Mouse (Mus musculus): ENCODE measurements at regions not wholly inside any gene's neighbourhood (a gene's known extent, or its start where the extent isn't known, plus 50 kb on each side); places are given as distances from the start of the nearest gene placed in this dataset.

- no peak overlapping the region for H3K4me3 ChIP-seq (ENCODE audit: low read depth, low read length)
- H3K36me3 ChIP-seq (ENCODE audit: control insufficient read depth, insufficient read depth, low read length), result no peaks in the 10 kb centered on the region
- H3K9me3 ChIP-seq (replicated peaks; ENCODE audit: control insufficient read depth, low read length), result no peaks in the 10 kb centered on the region
- H3K4me1 ChIP-seq (ENCODE audit: control insufficient read depth, insufficient read depth, low read length), result no peaks in the 10 kb centered on the region
- 77% methylated on average over 5 of the region's 5 CpGs for WGBS (ENCODE audit: insufficient replicate concordance)
- H3K27ac ChIP-seq (ENCODE audit: low read depth, low read length), result no peak overlapping the region
- H3K27me3 ChIP-seq (ENCODE audit: control insufficient read depth, insufficient read depth, low read length), result no peaks in the 10 kb centered on the region
- no peak for ATAC-seq (replicated peaks; ENCODE audit: insufficient number of reproducible peaks, low FRiP score, low TSS enrichment)
- no peak overlapping the region for H3K4me2 ChIP-seq
- no peak overlapping the region for H3K9ac ChIP-seq (ENCODE audit: low read depth, low read length)
These were observed 94.2 kb upstream of the Jun start for GRCm38 (mm10) chr4:95146268-95146667.

- 61% methylated on average over 1 of the region's 1 CpGs for WGBS (ENCODE audit: insufficient replicate concordance)
- H3K27me3 ChIP-seq (ENCODE audit: control insufficient read depth, insufficient read depth, low read length), result no peaks in the 10 kb centered on the region
- no peaks in the 10 kb centered on the region for H3K36me3 ChIP-seq (ENCODE audit: control insufficient read depth, insufficient read depth, low read length)
- H3K9ac ChIP-seq (ENCODE audit: low read depth, low read length), result no peak overlapping the region
- ATAC-seq (replicated peaks; ENCODE audit: insufficient number of reproducible peaks, low FRiP score, low TSS enrichment), result no peak
- H3K4me3 ChIP-seq (ENCODE audit: low read depth, low read length), result no peak overlapping the region
- no peak overlapping the region for H3K27ac ChIP-seq (ENCODE audit: low read depth, low read length)
- peaks cover 6% of the 10 kb centered on the region for H3K4me1 ChIP-seq (ENCODE audit: control insufficient read depth, insufficient read depth, low read length)
- H3K4me2 ChIP-seq, result no peak overlapping the region
- H3K9me3 ChIP-seq (replicated peaks; ENCODE audit: control insufficient read depth, low read length), result no peaks in the 10 kb centered on the region
These were observed 96.6 kb upstream of the Jun start for GRCm38 (mm10) chr4:95148665-95149064.

DNA sequence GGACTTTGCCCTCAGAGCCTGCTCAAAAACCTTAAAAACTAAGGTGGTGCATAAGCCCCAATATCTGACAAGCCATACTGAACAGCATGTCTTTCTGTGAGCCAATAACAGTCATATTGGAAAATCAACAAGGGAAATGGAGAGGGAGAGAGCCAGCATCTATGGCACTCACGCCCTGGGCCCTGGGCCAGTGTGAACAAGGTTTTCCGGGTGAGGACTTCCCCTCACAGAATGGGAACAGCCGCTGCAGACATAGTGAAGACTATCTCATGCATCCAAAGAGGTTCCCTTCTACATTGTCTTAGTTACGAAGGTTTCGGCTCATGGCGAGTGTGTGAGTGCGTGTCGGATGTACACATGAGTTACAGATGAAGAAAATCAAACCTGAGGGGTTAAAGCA, 99.7 kb upstream of the Jun start:
- Histone ChIP-seq H3K27me3 (ENCODE audit: control insufficient read depth, insufficient read depth, low read length) (no peaks in the 10 kb centered on the region), H3K9me3 (replicated peaks; ENCODE audit: control insufficient read depth, low read length) (no peaks in the 10 kb centered on the region), H3K27ac (ENCODE audit: low read depth, low read length) (no peak overlapping the region), H3K36me3 (ENCODE audit: control insufficient read depth, insufficient read depth, low read length) (no peaks in the 10 kb centered on the region), H3K9ac (ENCODE audit: low read depth, low read length) (no peak overlapping the region), H3K4me1 (ENCODE audit: control insufficient read depth, insufficient read depth, low read length) (peaks cover 33% of the 10 kb centered on the region), H3K4me2 (no peak overlapping the region), H3K4me3 (ENCODE audit: low read depth, low read length) (no peak overlapping the region)
- WGBS (ENCODE audit: insufficient replicate concordance), result 88% methylated on average over 8 of the region's 8 CpGs
- ATAC-seq (replicated peaks; ENCODE audit: insufficient number of reproducible peaks, low FRiP score, low TSS enrichment), result no peak

DNA sequence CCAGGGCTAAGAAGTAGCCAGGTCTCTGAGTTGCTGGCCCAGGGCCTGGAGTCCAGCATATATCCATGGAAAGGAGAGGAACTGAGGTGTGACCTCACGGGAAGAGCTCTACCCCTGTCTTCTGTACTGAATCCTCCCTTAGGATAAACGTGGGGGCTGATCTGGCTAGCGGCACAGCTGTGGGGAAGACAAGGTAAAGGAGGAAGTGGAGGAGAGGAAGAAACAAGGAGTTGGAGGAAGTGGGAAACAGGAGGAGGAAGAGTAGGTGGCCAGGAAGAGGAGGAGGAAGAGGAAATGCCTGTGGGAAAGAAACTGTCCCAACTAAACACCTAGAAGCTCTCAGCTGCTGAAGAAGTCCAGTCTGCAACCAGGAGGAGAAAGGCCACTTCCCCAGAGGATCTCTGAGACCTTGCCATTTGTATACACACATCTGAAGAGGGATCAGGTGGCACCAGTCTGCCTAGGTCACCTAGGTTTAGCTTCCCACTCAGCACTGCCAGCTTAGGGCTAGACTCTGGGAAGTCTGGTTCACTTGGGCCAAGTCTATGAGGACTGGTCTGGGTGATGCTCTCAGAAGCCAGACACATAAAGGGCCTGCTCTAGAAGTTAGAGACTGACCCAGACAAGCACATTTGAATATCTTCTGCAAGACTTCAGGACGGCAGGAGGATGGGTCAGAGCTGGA, 100.6 kb upstream of the Jun start:
- no peak overlapping the region for H3K4me2 ChIP-seq
- H3K36me3 ChIP-seq (ENCODE audit: control insufficient read depth, insufficient read depth, low read length), result no peaks in the 10 kb centered on the region
- ATAC-seq (replicated peaks; ENCODE audit: insufficient number of reproducible peaks, low FRiP score, low TSS enrichment), result no peak
- no peak overlapping the region for H3K4me3 ChIP-seq (ENCODE audit: low read depth, low read length)
- 75% methylated on average over 4 of the region's 4 CpGs for WGBS (ENCODE audit: insufficient replicate concordance)
- H3K4me1 ChIP-seq (ENCODE audit: control insufficient read depth, insufficient read depth, low read length), result peaks cover 41% of the 10 kb centered on the region
- no peaks in the 10 kb centered on the region for H3K9me3 ChIP-seq (replicated peaks; ENCODE audit: control insufficient read depth, low read length)
- H3K9ac ChIP-seq (ENCODE audit: low read depth, low read length), result no peak overlapping the region
- no peak overlapping the region for H3K27ac ChIP-seq (ENCODE audit: low read depth, low read length)
- H3K27me3 ChIP-seq (ENCODE audit: control insufficient read depth, insufficient read depth, low read length), result no peaks in the 10 kb centered on the region

DNA sequence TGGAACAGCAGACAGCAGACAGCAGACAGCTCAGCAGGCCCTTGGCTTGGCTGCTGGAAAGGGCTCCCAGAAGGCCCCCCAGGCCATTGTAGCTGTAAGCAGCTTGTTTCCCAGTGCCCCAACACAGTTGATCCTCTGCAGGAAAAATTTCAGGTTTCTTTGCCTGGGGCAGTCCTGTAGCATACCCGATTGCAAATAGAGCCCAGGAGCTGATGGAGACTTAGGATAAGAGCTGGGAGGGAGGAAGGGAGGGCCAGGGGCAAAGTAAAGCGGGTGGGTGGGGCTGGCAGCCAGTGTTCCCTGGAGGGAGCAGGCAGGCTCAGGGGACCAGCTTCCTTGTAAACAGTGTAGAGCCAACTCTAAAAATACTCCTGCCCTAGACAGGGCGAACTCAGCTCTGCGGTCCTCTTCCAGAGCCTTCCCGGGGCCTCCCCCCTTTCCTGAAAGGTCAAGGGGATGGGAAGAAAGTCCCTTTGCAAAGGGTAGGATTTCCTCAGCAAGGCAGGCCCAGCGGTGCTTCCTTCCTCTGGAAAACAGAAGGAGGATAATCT, 101.8 kb upstream of the Jun start:
- ATAC-seq (replicated peaks; ENCODE audit: insufficient number of reproducible peaks, low FRiP score, low TSS enrichment), result peak; percentile 70; the same call in 1 of the 2 replicates
- peak overlapping the region; percentile 79 for H3K27ac ChIP-seq (ENCODE audit: low read depth, low read length)

GRCm38 (mm10) chr4:95154377-95154776, 102.4 kb upstream of the Jun start:
- ATAC-seq (replicated peaks; ENCODE audit: insufficient number of reproducible peaks, low FRiP score, low TSS enrichment), result no peak
- peak overlapping the region; percentile 79 for H3K27ac ChIP-seq (ENCODE audit: low read depth, low read length)
- H3K36me3 ChIP-seq (ENCODE audit: control insufficient read depth, insufficient read depth, low read length), result no peaks in the 10 kb centered on the region
- no peak overlapping the region for H3K4me3 ChIP-seq (ENCODE audit: low read depth, low read length)
- peak overlapping the region; percentile 47 for H3K9ac ChIP-seq (ENCODE audit: low read depth, low read length)
- WGBS (ENCODE audit: insufficient replicate concordance), result 67% methylated on average over 14 of the region's 14 CpGs
- H3K27me3 ChIP-seq (ENCODE audit: control insufficient read depth, insufficient read depth, low read length), result no peaks in the 10 kb centered on the region
- H3K9me3 ChIP-seq (replicated peaks; ENCODE audit: control insufficient read depth, low read length), result no peaks in the 10 kb centered on the region
- peak overlapping the region; percentile 33 for H3K4me2 ChIP-seq
- H3K4me1 ChIP-seq (ENCODE audit: control insufficient read depth, insufficient read depth, low read length), result peaks cover 41% of the 10 kb centered on the region

More for the DNA sequence above, 101.8 kb upstream of the Jun start:
- Histone ChIP-seq H3K4me3 (ENCODE audit: low read depth, low read length) (no peak overlapping the region), H3K36me3 (ENCODE audit: control insufficient read depth, insufficient read depth, low read length) (no peaks in the 10 kb centered on the region), H3K4me1 (ENCODE audit: control insufficient read depth, insufficient read depth, low read length) (peaks cover 41% of the 10 kb centered on the region), H3K27me3 (ENCODE audit: control insufficient read depth, insufficient read depth, low read length) (no peaks in the 10 kb centered on the region), H3K9me3 (replicated peaks; ENCODE audit: control insufficient read depth, low read length) (no peaks in the 10 kb centered on the region), H3K4me2 (peak overlapping the region; percentile 33), H3K9ac (ENCODE audit: low read depth, low read length) (peak overlapping the region; percentile 50)
- 4% methylated on average over 6 of the region's 6 CpGs for whole genome bisulfite sequencing (ENCODE audit: insufficient replicate concordance)

- Histone ChIP-seq H3K4me2 (no peak overlapping the region), H3K9me3 (replicated peaks; ENCODE audit: control insufficient read depth, low read length) (no peaks in the 10 kb centered on the region), H3K36me3 (ENCODE audit: control insufficient read depth, insufficient read depth, low read length) (no peaks in the 10 kb centered on the region), H3K4me1 (ENCODE audit: control insufficient read depth, insufficient read depth, low read length) (peaks cover 45% of the 10 kb centered on the region), H3K27ac (ENCODE audit: low read depth, low read length) (peak overlapping the region; percentile 79), H3K9ac (ENCODE audit: low read depth, low read length) (no peak overlapping the region), H3K27me3 (ENCODE audit: control insufficient read depth, insufficient read depth, low read length) (no peaks in the 10 kb centered on the region), H3K4me3 (ENCODE audit: low read depth, low read length) (no peak overlapping the region)
- no peak; the same call in 1 of the 2 replicates for ATAC-seq (replicated peaks; ENCODE audit: insufficient number of reproducible peaks, low FRiP score, low TSS enrichment)
- WGBS (ENCODE audit: insufficient replicate concordance), result 26% methylated on average over 2 of the region's 2 CpGs
These were observed 103.2 kb upstream of the Jun start for GRCm38 (mm10) chr4:95155178-95155577.

DNA sequence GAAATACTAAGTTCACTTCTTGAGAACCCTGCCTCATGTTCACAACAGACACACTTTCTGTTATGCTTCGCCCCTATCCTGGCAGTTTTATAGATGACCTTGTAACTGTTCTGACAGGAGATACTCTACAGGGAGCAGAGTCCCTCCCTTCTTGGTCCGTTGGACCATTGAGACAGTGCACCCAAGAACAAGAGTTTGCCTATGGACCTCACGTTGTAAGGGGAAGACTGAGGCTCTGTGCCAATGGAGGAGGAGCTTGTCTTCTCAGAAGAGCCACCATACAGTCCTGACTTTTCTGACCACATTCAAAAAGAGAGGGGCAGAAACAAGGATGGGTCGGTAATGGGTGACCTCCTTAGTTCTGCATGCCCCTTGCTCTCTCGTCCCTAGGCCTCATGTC, 103.8 kb upstream of the Jun start:
- Histone ChIP-seq H3K4me1 (ENCODE audit: control insufficient read depth, insufficient read depth, low read length) (peaks cover 50% of the 10 kb centered on the region), H3K4me2 (no peak overlapping the region), H3K27ac (ENCODE audit: low read depth, low read length) (peak overlapping the region; percentile 35; the same call in 1 of the 2 replicates), H3K4me3 (ENCODE audit: low read depth, low read length) (no peak overlapping the region), H3K9ac (ENCODE audit: low read depth, low read length) (no peak overlapping the region), H3K9me3 (replicated peaks; ENCODE audit: control insufficient read depth, low read length) (no peaks in the 10 kb centered on the region), H3K36me3 (ENCODE audit: control insufficient read depth, insufficient read depth, low read length) (no peaks in the 10 kb centered on the region), H3K27me3 (ENCODE audit: control insufficient read depth, insufficient read depth, low read length) (no peaks in the 10 kb centered on the region)
- no peak for ATAC-seq (replicated peaks; ENCODE audit: insufficient number of reproducible peaks, low FRiP score, low TSS enrichment)
- 79% methylated on average over 5 of the region's 5 CpGs for WGBS (ENCODE audit: insufficient replicate concordance)
